Mouse (Mus musculus) urinary bladder, postnatal 14 days (tissue): ENCODE measurements around the gene Psmb8.
A peak's percentile ranks its signal among the peaks of the same experiment; 100 is the strongest.
"Not testable (repeated sequence)": the region's sequence is repeated elsewhere in the genome, so short reads cannot be mapped to it uniquely, and the experiment has no call there.

Experiments
- DNase-seq: peaks from one replicate; pipeline ENCODE4 v3.0.0; 2021; ENCODE audit warnings: low spot score

Psmb8 gene

GRCm38 (mm10) chr17:34213936-34214335, 16.4 kb downstream of the Psmb8 start:
- no peak for DNase-seq

DNA sequence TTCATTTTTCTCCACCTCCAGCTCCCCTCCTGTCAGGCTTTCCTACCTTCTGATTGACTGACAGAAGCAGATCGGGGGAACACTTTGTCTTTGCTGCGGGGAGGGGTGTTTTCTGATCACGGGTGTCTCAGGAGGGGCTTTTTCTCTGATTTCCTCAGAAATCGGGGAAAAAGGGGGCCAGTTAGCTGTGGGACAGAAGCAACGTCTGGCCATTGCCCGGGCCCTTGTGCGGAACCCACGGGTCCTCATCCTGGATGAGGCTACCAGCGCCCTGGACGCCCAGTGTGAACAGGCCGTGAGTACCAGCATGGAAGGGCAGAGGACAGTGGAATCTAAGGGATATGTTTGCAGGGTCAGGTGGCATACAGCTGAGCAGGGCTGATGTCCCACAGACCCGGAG, 17.7 kb downstream of the Psmb8 start:
- no peak for DNase-seq

- no peak for DNase-seq
Observed at GRCm38 (mm10) chr17:34217216-34217928, 19.9 kb downstream of the Psmb8 start.

- no peak for DNase-seq
Observed at GRCm38 (mm10) chr17:34217986-34218385, 20.5 kb downstream of the Psmb8 start.

GRCm38 (mm10) chr17:34218675-34219074, 21.2 kb downstream of the Psmb8 start:
- peak; percentile 31 for DNase-seq

- DNase-seq = peak; percentile 47
Observed at GRCm38 (mm10) chr17:34219096-34219495, 21.6 kb downstream of the Psmb8 start.

GRCm38 (mm10) chr17:34219801-34220200, 22.3 kb downstream of the Psmb8 start:
- DNase-seq = not testable (repeated sequence)

GRCm38 (mm10) chr17:34220401-34220800, 22.9 kb downstream of the Psmb8 start:
- DNase-seq = not testable (repeated sequence)

DNA sequence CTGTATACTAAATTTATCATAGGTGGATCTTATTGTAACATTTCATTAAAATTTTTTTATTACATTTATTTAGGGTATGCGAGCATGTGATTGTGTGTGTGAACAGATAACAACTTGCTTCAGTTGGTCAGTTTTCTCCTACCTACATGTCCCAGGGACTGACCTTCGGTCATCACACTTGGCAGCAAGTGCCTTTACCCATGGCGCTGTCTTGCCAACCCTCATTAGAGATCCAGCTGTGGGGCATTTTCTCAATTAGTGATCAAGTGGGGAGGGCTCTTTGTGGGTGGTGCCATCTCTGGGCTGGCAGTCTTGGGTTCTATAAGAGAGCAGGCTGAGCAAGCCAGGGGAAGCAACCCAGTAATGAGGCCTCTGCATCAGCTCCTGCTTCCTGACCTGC, 27.3 kb downstream of the Psmb8 start:
- DNase-seq = no peak

DNA sequence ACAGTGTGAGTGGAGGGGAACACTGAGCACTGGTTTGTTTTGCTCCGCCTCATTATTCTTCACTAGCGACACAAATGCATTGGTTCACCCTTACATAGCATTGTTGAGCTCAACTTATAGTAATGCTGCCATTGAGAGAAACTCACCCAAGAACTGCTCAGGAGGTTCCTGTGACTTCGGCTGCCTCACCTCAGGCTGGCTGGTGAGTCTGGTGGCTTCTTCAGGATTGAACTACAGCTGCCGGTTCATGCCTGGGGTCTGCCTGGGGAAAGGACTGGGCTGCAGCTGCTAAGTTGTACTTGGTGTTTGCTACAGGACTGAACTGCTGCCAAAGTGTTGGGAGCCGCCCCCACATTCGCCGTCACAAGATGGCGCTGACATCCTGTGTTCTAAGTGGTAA, 27.9 kb downstream of the Psmb8 start:
- DNase-seq = no peak

GRCm38 (mm10) chr17:34225911-34226310, 28.4 kb downstream of the Psmb8 start:
- DNase-seq = not testable (repeated sequence)

- DNase-seq = not testable (repeated sequence)
Observed at GRCm38 (mm10) chr17:34230971-34231370, 33.5 kb downstream of the Psmb8 start.

GRCm38 (mm10) chr17:34232021-34232420, 34.5 kb downstream of the Psmb8 start:
- not testable (repeated sequence) for DNase-seq

DNA sequence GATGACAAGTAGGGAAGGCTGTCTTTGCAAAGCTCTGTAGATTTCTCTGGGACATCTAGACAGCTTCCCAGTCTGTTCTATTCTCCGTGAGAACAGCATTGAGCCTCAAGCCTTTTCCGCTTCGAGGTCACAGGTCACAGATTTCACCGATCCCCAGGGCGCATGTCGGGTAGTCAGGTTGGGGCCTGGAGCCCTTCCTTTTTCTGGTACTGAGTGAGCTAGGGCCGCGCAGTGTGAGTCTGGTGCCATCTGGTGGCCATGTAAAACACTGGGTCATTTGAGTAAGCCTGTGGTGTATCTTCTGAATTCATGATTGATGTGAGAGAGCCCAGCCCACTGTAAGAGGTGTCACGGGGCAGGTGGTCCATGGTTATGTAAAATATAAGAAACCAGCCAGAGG, 37.4 kb downstream of the Psmb8 start:
- DNase-seq = peak; percentile 72

DNA sequence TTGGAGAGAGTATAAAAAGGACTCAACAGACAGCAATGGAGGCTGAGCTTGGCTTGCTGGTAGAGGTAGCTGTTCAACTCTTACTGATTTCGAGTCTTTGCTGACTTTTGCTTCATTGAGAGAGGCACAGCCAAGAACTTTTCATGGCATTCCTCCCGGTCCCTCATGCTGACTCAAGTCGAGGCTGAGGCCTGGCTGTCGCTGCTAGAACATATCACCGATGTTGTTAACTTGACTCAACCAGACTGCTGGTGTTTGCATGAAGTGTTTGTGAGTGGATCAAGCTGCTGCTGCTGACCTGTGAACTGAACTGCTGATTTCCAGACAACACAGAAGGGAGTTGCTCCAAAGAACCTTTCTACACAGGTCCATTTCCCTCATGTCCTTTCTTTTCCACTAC, 39.2 kb downstream of the Psmb8 start:
- DNase-seq = peak; percentile 34

DNA sequence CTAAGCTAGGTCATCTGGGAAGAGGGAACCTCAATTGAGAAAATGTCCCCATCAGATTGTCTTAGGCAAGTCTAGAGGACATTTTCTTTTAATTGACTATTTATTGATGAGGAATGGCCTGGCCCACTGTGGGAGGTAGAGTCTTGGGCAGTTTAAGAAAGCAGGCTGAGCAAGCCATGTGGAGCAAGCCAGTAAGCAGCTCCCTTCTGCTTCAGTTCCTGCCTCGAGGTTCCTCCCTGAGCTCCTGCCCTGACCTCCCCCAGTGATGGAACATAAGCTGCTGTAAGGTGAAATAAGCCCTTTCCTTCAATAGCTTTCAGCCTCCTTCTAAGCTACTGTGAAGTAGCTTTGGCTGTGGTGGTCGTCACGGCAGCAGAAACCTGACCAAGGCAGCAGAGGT, 40.2 kb downstream of the Psmb8 start:
- no peak for DNase-seq

- DNase-seq = peak; percentile 37
Observed at GRCm38 (mm10) chr17:34238706-34239105, 41.2 kb downstream of the Psmb8 start, which contains the start of gene H2-Ob. Gene H2-Ob, plus strand, starts transcription at chr17:34238903.

DNA sequence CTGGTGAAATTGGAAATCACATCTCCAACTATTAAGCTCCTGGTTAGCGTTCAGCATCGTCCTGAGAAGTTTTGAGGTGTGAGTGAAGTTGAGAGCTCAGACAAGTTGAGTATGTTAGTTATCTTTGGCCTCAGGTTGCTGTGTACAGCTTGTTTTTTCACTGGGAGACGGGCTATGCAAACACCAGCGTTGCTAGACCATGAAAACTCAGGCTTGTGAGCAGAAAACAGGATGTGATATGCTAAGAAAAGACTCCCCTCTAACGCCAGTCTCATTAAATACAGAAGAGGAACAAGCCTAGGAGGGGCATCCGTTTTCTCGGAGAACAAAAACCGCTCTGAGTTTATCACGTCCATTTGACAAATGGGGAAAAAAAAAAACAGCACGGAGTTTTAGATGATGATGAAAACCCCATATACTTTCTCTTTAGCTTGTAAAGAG, 42.1 kb downstream of the Psmb8 start:
- DNase-seq = no peak

- no peak for DNase-seq
Observed at GRCm38 (mm10) chr17:34240366-34240765, 42.8 kb downstream of the Psmb8 start.

DNA sequence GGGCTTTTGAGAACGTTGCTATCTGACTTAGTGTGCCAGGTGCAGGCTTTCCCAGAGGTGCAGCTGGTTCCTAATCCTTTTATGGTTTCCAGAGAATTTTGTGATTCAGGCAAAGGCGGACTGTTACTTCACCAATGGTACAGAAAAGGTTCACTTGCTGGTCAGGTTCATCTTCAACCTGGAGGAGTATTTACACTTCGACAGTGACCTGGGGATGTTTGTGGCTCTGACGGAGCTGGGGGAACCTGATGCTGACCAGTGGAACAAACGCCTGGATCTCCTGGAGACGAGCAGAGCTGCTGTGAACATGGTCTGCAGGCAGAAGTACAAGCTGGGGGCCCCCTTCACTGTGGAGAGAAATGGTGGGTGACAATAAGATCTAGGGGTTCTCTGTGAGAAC, 43.4 kb downstream of the Psmb8 start:
- no peak for DNase-seq

DNA sequence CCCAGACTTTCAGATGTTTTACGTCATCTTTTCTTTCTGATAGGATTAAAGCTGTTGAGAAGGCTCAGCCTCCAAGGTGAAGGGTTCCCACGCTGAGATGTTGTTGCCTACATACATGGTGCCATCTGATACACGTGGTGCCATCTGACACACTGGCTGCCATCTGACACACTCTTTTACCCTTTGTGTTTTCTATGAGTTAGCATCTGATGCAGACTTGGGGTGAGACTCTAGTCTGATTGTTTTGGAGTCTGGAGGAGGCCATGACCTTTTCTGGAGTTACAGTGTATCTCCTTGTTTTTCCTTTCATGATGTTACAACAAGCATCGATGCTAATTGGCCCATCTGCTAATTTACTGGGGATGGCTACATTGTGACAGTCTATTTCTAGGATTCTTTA, 47.1 kb downstream of the Psmb8 start:
- no peak for DNase-seq

- no peak for DNase-seq
Observed at GRCm38 (mm10) chr17:34247047-34247446, 49.5 kb downstream of the Psmb8 start.

GRCm38 (mm10) chr17:34248764-34249163, 51.2 kb downstream of the Psmb8 start:
- DNase-seq = no peak

GRCm38 (mm10) chr17:34249361-34249760, 51.8 kb downstream of the Psmb8 start:
- no peak for DNase-seq
